Mouse (Mus musculus): ENCODE measurements at regions not wholly inside any gene's neighbourhood (a gene's known extent, or its start where the extent isn't known, plus 50 kb on each side); places are given as distances from the start of the nearest gene placed in this dataset.
A peak's percentile ranks its signal among the peaks of the same experiment; 100 is the strongest.

DNA sequence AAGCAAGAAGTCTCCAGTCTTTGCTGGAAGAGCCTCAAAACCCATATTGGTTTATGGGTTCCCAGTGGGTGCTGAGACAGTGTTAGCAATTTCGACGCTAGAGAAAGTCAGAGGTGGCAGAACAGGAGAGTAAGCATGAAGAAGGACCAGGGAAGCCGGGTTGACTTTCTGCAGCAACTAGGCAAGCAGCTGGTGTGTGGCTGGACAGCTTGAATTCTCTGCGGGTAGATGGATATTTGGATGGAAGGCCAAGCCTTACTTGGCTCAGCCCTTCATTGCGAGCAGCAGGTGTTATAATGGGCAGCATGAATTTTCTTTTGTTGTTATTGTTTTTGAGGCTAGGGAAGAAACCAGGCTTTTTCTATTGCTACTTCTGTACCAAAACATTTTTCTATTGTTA, 362.7 kb upstream of the Satb1 start:
- no peak for DNase-seq

DNA sequence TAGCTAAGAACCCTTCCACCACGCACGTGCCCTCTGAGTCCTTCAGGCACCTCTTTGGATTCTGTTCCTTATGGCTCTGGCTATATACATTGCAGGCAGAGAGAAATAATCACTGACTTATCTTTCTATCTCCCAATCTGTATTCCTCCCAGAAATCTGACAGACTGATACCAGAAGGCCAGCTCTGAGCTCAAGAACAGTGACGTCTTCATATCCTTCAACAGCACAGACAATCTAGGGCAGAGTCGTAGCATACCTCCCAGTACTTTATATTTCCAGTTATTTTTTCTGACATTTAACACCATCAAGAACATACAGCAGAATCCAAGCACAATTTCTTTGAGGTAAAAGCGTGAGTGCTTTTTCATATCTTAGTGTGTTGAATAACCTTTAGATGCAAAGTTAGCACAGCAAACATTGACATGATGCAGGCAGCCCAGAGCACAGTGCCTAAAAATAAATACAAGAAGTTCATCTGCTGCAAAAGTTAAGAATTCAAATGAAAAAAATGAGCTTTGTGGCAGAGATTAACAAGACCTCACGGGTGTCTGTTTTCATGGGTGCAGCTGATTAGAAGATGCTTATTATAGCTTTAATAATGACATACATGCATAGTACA, 358.1 kb upstream of the Satb1 start:
- DNase-seq, result no peak

DNA sequence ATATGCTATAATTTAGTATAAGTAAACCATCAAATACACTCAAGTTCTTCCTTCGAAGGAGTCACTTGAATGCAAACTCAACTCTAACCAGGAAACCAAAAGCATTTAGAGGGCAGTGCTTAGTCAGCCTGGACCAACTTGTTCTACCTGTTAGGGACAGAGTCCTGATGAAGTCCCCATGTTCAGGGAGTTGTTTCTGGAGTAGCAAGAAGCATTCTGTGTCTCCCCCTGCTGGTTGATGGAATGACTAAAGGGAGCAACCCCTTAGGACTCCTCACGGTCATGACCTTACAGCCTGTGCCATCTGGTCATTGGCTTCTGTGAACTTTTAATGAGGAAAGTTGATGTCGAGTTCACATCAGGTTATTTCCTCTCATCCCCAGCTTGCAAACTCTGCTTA, 349.6 kb upstream of the Satb1 start:
- DNase-seq, result no peak

DNA sequence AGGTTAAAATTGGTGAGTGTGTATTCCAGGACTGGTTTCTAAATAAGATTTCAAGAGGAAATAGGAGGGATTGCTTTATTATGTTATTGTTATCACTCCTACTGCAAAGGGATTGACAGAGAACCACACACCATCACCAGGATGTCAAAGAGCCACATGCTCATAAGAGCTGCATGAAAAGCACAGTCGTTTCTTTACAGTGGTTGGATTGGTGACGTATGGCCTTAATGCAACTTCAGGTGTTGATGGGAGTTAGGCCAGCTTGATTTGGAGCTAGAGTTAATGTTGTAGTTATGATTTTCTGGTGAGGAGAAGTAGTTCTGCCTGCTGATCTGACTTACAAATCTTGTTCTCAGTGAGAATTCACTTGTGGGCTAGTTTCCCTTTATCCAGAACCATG, 344.9 kb upstream of the Satb1 start:
- no peak for DNase-seq

DNA sequence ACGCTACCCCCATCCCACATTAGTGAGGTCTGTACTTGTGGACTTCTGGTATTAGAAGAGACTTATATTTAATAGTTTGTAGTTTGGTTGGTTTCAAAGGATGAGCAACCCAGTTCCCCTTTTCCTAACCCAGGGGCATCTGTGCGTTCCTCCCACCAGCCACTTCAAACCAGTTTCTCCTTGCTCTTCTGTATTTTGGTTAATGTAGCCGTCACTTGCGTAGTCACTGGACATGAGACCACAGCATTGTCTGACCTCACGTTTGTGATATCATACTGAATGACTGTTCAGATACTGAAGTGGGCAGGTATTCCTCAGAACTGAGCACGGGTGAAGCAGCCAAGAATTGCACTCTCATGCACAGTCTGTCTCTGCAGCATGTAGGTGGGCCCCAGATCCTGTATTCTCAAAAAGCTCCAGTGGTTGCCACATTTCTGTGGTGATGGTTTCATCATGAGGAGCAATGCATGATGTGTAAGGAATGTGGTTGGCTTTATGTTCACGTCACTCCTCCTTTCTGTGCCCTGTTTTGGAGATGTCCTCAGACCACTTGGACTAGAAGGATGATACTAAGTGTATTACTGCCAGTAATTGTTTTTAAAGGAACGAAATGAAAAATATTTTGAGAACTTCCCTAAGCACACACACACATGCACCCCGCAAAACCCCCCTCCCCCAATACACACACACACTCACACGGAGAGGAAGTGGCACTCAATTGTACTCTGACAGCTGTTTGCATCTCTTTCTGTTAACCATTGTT, 335.2 kb upstream of the Satb1 start:
- DNase-seq, result no peak

DNA sequence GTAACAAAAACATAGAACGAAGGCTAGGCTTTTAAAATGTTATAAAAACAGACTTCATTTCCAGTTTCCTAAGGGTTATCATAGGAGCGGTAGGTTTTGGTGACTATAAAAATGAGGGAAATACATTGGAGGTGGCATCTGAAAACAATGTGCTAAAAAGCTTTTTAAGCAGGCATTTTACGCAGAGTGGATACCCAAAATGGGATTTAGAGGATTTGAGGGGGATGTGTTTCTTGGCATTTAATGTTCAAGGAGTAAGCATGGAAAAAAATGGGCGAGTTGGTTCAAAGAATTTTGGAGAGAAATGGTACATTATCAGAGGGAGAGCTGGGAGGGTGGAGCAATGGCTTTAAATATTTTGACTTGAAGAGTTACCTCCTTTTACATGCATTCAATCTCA, 334.6 kb upstream of the Satb1 start:
- no peak for DNase-seq

DNA sequence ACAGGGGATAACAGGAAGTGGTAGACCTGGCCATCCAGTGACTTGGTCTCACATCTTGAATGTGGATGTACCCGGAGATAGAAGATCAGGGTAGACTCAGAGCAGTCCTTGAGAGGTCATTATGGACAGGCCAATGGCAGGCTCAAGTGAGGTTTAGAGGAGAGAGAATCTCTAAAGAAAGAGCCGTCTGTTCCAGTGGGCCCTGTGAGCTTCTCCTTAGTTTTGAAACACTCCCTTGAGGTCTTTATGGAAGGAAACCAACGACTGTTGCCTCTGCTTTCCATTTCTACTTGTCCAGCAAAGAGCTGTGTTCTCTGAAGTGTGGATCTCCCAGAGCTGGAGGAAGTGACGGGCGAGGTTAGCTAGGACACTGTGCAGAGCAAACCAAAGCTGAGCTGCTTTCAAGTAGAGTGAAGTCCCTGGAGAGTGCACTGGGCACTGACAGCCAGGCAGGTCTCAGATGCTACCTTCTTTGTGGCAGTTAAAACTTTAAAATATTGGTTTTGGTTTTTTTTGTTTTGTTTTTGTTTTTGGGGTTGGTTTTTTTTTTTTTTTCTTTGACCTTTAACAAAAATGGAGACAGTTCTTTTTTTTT, 332.9 kb upstream of the Satb1 start:
- no peak for DNase-seq

DNA sequence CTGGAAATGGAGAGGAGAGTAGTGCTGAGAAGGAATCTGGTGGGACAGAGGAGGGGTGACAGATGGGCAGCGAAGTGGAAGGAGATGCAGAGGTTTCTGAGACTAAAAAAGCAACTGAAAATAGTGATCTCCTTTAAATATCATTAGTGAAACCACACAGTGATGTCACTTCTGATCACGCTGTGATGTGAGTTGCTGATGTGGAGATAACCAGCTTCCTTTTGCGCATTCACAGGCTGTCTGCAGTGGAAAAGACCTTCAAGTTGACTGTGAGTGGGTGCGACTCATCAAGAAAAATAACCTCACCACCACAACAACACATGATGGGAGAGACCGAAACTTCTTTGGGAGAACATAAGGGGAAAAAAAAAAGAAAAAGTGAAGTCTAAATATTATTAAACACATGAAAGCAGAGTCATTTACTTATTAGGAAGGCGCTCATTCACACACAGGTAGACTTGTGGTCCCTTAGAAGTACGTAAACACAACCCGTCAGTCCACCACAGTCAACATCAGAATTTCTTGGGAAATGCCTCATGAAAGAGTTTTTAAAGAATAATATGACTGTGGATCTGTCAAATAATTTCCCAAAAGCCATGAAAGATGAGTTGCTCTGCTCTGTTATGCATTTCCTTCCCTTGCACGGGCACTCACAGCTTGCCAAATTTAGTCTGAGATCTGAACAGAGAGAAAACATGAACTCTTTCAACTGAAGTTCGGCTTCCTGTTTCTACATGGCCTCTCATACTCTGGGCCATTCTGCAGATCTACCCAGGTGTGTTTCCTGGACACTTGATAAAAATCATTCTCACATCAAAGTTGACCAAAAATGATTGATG, 329.7 kb upstream of the Satb1 start:
- DNase-seq, result no peak

DNA sequence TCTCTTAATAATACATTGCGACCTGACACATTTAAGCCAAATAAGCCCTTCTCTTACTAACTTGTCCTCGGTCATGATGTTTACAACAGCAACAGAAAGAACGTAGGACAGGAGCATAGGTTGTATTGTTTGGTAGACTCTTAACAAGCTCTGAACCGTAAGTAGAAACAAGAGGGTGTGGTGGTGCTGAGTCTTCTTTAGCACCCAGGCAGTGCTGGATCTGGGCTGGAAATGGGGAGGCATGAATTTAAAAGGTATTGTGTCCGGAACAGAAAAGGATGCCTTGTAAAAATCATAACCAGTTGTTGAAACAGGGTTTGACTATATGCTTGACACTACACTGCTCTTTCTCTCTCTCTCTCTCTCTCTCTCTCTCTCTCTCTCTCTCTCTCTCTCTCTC, 317.4 kb upstream of the Satb1 start:
- DNase-seq, result no peak

DNA sequence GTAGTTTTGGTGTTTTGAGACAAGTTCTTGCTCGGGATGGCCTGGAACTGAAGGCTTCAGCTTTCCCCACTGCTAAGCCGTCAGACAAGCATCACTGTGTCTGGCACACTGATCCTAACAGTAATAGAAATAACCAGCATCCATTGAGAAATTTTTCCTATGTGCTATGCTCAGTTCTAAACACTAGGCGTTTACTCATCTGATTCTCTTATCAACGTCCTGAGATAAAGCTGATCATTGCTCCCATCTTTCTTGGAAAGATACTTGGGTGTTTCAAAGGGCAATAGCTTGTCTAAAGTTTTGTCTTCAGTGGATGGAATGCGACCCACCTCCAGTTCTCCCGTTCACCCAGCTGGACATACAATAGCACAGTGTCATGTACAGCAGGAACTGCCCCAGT, 316.7 kb upstream of the Satb1 start:
- no peak for DNase-seq

DNA sequence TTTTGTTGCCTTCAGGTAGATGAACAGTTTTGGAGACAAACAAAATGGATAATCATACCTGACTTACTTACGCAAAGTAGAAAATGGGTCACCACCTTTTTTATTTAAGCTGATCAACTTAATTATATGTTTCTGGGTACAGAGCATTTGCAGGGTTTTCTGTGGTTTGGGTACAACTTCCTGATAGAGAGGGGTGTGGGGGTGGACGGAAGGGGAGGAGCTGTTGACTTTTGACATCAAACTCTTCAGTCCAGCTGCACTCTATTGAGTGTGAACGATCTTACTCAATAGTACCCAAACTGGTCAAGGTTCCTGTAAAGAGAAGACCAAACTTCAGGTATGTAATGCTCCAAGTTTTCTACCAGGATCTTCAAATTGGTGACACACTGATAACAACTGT, 316.0 kb upstream of the Satb1 start:
- DNase-seq, result no peak

DNA sequence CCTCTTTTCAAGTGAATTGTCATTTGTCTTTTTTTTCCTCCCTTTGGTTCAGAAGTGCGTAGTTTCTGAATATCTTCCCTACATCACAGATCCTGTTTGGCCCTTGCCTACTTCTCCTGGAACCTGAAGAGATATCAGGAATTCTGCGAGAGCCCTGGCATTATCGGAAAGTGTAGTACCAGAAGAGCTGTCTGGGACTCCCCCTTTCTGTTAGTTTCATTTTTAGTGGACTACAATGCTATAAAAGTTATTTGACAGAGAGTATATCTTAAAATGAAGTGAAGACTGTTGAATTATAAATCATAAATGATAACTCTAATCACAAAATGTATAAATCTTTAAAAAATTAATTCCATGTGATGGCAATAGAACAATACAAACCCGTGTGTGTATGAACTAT, 270.8 kb upstream of the Satb1 start:
- no peak for DNase-seq

DNA sequence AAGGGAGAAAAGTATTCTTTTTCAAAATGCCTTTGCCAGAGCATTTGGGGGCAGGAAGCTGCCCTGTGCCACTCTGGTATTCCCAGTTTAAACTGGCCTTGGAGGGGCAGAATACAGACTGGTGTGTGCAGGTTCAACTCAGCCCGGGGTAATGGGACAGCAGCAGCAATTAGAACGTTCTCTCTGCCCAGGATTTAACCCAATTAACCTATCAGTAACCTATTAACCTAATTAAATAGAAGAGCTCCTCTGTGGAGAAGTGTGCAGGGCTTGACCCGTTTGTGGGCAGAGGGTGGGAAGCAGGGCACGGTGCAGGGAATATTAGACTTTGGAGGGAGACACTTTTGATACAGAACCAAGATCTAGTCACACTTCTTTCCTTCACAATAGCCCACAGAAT, 252.7 kb upstream of the Satb1 start:
- DNase-seq, result no peak

DNA sequence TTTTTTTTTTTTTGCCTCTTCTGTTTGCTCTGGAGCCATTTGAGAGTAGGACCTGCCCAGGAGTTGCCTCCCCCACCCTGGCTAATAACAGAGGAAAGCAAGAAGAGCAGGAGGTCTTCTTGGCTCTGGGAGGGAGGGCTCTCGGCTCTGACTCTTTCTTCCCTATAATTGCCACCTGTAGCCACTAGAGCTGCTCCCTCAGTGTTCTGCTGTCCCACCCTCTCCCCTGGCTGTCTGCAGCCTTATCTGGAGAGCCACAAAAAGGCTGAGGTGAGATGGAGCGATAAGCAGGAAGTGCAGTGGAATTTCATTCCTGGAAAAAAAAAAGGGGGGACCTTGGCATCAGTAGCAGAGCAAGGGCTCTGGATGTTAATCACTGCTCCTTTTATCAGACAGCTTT, 251.4 kb upstream of the Satb1 start:
- no peak for DNase-seq

DNA sequence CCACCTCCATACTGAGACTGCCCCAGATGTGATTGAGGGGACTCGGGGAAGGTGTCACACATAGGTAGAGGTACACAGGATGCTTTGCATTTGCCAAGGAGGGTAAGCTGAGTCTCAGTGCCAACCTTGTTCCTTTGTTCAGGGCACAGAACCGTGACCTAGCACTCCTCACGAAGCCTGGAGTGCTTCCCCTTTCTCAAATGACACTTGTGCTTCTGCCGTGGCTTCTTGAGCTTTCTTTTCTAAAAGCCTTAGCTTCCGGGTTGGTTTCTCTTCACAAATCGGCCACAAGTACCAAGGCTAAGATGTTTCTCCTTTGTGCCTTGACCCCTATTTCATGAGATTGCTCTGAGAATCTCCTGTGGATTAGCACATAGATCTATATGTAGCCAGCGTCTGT, 246.2 kb upstream of the Satb1 start:
- no peak for DNase-seq

DNA sequence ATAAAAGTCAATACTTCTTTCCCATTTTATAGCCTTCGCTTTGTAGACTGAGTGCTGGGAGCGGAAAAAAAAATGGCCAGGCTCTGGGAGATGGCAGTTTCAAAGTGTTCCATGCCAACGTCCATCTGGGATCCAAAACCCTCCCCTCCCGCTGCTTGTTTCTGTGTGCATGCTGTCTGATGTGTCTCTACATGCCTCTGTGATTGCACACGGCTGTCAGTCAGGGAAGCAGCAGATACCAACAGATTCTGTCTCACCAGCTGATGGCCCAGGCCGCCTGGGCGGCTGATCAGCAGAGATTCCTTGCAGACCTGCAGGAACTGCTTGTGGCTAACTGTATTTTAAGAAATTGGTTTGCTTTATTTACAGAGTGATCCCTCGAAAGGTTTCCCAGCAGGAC, 245.4 kb upstream of the Satb1 start:
- DNase-seq, result peak; percentile 37 to 56

DNA sequence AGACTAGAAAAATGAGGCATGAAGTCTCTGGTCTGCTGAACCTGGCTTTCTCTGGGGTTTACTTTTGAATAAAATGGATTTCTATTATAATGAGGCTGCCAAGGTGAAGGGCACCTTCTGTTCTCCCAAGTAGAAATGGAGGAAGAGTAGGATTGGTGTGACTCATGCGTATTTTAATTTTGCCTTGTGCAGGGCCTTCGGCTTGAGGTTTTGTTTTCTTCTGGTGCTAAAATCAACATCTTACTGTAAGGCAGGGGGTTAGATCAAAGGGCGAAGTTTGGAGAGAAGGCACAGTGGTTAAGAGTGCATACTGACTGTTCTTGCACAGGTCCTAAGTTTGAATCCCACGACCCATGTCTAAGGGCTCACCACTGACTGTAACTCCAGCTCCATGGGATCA, 244.9 kb upstream of the Satb1 start:
- DNase-seq, result no peak

DNA sequence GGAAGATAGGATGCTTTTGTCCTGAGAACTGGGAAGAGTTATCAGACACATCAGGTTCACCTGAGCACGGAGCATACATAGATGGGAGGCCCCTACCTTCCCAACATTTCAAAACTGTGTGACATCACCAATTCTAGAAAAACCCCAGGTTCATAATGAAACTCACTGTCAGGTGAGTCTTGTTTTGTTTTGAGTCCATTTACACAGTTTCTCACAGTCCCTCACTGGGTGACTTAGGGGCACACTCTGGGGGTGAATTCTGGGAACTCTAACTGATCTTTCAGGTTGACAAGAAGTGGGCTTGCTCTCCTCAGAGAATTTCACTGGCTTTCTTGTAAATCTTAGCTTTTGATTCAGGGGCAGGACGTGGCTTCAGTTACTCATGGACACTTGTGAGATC, 243.7 kb upstream of the Satb1 start:
- no peak for DNase-seq

DNA sequence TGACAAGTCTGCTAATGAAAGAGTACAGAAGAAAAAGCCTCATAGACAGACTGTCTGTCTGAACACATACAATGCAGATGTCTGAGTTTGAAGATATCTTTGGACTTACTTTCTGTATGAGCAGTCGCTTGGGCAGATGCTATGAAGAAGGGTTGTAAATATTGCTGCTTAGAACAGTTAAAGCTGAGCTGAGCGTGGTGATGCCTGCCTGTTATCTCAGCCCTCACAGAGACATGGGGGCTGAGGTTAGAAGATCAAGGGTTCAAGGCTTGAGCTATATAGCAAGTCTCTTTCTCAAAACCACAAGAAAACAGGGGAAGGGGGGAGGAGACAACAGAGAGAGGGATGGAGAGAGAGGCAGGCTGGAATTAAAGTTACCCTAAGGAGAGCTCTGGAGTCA, 234.6 kb upstream of the Satb1 start:
- DNase-seq, result no peak

DNA sequence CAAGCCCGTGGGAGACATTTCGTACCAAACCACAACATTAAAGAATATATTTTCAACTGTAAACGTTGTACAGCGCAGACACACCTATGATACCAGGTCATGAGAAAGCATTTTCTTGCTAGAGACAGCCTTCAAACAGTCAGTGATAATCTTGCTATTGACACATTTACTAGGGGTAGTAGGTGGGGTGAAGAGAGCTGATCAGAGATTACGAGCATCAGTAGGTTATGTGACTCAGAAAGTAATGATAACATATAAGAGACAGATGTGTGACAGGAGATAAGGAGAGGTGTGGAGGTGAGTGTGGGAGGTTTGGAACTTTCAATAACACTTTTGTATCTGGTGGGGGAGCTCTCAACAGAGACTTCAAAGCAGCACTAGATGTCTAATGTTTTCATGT, 231.5 kb upstream of the Satb1 start:
- no peak for DNase-seq

DNA sequence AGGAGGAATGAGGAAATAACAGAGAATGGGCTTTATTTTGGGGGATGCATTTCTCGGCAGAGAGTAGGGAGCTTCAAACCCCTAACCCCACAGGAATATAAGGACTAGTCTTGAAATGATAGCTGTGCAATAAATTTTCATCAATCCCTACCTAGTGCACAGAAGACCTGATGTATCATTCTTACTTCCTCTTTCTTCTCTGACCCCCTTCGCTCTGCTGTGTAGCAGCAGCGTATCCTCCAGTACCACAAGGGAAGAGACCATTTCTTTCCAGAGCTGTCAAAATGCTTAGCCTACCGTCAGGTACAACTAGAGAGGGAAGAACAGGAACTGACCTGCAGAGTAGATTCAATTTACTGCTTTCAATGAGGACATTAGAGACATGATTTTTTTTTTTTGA, 230.0 kb upstream of the Satb1 start:
- no peak for DNase-seq

DNA sequence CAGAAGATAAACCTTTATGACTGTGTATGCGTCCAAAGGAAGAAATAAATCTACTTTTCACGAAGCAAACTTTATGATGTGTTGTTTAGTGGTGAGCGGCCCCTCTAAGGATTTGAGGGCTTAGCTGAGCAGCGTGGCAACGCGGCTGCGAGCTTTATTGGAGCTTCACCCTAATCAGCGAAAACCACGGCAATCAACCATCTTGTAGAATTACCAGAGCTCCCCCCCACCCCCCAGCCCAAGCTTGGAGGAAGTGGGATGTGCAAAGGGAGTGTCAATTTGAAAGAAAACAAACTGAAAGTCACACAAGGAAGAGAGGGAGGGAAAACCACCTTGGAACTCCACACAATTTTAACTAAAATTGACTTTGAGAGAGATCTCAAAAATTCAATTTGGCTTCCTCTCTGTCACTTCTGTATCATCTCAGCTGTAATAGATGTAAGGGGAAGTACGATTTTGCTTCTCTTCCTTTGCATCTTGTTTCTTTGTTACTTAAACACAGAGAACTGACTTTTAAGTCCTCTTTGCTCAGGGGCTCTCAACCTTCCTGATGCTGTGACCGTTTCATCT, 229.1 kb upstream of the Satb1 start:
- no peak for DNase-seq

DNA sequence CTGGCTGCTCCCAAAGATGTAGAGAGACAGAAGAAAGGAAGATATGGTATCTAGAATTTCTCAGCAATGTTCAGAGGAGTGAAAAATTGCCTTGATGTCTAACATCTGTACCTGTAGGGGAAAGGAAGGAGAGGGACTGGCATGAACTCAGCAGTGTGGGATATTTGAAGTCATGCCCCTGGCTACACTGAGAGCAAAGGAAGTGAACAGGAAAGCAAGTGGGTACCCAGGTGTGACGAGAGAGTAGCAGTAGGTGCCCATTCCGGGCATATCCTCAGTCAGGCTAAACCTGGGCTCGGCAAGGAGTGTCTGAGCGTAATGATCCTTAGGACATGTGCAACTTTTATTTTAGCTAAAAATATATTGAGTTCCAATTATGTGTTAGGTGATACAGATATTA, 203.4 kb upstream of the Satb1 start:
- DNase-seq, result no peak
